Mouse (Mus musculus) urinary bladder, postnatal 14 days (tissue): ENCODE measurements at regions not wholly inside any gene's neighbourhood (a gene's known extent, or its start where the extent isn't known, plus 50 kb on each side); places are given as distances from the start of the nearest gene placed in this dataset.

Experiments used
- DNase-seq: peaks from one replicate; pipeline ENCODE4 v3.0.0; 2021; ENCODE audit warnings: low spot score

DNA sequence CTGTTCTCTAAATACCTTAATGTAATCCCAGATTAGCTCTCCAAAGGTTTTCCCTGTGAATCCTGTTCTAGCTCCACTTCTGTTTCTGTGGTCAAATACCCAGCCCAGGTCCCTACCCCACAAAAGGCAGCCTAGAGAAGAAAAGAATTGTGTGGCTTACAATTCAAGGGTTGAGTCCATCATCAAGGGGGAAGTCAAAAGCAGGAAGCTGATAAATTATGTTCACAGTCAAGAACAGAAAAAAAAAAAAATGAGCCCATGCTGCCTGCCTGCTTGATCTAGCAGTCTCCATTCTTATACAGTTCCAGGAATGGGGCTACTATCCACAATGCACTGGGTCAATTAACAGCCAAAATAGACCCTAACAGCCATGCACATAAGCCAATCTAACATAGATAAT, 285.7 kb downstream of the Actr3 start:
- no peak for DNase-seq

- DNase-seq, result no peak
Observed at GRCm38 (mm10) chr1:125123861-125124260, 311.7 kb downstream of the Actr3 start.

GRCm38 (mm10) chr1:125100596-125100995, 334.9 kb downstream of the Actr3 start:
- DNase-seq, result no peak

GRCm38 (mm10) chr1:125084906-125085305, 350.6 kb downstream of the Actr3 start:
- DNase-seq, result no peak

DNA sequence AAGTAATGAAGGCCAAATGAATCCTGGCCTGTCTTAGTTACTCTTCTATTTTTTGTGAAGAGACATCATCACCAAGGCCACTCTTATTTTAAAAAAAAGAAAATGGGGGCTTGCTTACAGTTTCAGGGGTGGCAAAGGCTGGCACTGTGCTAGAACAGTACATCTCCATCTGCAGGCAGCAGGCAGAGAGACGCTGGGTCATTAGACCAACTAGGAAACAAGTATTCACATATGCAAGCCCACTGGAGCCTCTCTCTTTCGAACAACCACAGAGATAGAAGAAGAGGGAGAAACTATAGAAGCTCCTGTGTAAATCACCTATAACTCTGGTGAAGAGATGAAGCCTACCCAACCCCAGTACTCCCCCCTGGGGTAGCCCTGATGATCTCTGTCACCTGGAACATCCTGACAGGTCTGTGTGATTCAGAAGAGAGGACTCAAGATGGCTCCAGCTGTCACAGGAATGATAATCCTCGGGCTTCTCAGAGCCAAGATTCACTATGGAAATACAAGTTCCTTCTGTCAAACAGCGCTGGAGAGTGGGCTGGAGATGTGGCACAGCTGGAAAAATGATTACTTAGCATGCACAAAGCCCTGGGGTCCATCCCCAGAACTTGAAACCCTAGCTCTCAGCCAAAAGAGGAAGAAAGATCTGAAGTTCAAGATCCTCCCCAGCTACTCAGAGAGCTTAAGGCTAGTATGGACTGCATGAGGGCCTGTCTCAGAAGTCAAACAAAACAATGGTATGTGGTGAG, 395.8 kb downstream of the Actr3 start:
- DNase-seq, result no peak

DNA sequence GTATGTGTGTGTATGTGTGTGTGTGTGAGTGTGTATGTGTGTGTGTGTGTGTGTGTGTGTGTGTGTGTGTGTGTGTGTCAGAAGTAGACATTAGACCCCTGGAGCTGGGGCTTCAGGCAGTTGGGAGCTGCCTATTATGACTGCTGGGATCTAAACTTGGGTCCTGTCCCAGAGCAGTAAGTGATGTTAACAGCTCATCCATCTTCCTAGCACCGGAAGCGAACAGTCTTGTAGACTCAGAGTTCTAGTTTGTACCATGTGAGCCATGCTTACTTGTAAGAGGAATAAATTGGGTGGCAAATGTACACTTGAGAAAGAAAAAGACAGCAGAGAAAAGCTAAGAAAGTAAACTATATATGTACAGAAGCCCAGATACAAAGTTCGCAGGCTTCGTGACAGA, 422.2 kb downstream of the Actr3 start:
- DNase-seq, result no peak

- DNase-seq, result no peak
Observed at GRCm38 (mm10) chr1:125011893-125012292, 423.6 kb downstream of the Actr3 start.

DNA sequence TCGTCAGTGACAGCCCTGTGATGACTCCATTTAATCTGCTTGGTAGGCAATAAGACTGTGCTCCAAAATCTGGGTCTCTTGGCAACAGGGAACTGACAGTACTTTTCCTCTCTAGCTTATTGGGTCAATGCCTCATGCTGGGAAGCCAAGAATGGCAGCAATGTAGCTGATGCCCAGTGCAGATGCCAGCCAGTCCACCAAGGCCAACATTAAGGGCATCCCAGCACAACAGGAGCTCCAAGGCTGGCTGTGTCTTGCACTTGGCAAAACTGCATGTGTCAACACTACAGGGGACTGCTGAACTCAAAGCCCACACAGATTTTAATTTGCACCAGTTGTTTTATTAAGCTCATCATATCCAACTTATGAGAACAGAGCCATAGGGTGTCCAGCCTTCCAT, 437.9 kb downstream of the Actr3 start:
- no peak for DNase-seq

DNA sequence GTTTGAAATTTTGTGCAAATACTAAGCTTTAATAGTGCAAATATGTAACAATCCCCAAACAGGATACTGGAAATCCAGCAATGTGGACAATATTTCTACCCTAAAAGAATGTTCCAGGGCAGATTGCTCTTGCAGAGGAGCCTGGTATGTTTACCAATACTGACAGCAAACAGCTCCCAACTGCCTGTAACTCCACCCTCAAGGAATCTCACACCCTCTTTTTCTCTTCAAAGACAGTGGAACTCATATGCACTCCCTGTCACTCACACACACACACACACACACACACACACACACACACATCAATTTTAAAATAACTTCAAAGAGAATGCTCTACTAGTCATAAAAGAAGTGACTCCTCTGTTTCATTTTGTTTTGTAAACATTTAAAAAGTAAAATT, 484.7 kb downstream of the Actr3 start:
- no peak for DNase-seq

DNA sequence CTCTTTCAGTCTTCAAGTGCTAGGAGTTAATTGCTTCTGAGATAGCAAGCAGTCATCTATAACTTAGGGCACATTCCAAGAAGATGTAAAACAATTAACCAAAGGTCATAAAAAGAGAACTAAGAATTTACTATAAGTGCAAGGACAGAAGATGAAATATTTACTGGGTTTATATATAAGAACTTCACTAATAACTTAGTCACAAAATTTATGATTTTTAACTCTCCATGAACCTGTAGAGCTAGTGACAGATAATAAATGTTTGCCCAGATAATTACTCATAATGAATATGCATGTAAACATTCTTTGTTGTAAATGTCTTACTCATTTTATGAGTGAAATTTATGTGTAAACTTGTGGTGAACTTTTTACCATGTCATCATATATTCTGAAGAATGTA, 531.2 kb downstream of the Actr3 start:
- DNase-seq, result no peak

DNA sequence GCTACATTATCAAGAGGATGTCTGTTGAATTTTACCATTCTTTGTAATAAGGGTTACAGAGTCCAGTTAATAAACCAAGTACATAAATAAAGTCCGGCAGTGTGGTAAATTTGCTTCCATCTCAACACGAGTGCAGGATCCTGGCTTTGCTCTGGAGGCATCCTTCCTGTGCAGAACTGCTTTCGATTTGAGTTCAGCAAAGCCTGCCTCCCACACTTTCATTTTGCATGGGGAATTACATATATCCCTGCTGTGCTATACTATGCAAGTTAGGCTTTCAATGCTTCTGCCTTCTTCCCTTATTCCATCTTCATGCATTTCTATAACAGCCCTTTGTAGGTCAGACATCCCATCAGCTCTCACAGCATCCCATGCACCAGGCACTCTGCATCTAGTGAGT, 564.4 kb downstream of the Actr3 start:
- DNase-seq, result no peak

DNA sequence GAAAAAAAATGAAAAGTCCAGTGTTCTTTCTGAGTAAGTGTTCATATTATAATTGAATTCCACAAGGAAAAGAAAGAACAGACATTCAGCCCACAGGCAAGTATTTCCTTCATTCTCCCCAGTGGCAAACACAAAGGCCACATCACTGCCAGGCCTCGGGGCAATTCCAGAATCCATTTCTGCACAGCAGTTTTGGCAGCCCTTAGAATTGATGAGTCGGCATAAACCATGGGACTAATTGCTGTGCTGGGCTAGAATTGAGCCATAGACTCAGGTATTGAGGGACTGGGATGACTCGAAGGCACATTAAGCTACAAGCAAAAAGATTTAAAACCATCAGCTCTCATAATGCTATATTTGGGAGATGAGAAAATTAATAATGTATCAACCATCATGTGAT, 569.3 kb downstream of the Actr3 start:
- no peak for DNase-seq

- DNase-seq, result peak; percentile 8
Observed at GRCm38 (mm10) chr1:124845681-124846080, 589.8 kb downstream of the Actr3 start.

GRCm38 (mm10) chr1:124825717-124826116, 609.8 kb downstream of the Actr3 start:
- DNase-seq, result no peak

DNA sequence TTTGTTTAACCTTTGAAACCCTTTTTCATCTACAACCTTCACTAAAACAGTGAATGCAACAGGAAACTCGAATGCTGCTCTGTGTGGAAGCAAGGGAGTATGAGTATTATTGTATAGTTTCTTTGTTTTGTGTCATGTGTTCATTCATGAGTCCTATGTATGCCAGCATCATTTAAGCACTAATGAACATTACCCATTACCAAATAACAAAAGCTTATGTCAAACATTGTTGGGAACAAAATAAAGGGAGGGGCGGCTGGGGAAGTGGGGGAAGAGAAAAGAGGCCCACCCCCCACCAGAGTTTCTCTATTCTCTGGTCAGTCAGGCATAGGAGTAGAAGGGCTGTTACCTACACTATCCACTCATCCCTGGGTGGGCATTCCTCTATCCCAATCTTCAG, 642.5 kb downstream of the Actr3 start:
- no peak for DNase-seq

DNA sequence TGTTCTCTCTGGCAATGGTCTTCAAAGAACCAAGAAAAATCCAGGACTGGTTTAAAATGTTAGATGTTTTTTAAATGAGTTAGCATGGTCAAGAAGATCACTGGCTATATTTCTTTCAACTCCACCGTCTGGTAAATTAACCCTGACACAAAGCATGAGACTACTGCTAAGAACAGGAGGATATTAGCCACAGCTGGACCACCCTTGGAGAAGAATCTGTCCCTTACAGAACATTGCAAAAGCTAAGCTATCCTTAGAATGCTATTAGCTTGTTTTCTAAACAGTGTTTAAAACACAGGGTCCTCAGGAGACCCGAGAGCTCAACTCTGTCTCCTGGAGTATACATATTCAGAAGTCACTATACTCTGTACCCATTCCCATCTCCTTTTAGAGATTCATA, 644.9 kb downstream of the Actr3 start:
- DNase-seq, result no peak

GRCm38 (mm10) chr1:124790130-124790529, 645.4 kb downstream of the Actr3 start:
- DNase-seq, result no peak

DNA sequence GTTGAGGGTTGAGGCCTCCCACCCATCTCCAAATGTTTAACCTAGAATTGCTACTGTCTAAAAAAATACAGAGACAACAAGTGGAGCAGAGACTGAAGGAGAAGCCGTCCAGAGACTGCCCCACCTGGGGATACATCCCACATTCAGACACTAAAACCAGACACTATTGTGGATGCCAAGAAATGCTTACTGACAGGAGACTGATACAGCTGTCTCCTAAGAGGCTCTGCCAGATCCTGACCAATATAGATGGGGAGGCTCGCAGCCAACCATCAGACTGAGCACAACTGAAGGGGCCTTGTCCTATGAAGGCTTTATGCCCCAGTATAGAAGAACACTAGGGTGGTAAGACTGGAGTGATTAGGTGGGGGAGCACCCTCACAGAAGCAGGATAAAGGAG, 652.5 kb downstream of the Actr3 start:
- DNase-seq, result no peak

- no peak for DNase-seq
Observed at GRCm38 (mm10) chr1:124777685-124778084, 657.8 kb downstream of the Actr3 start.

DNA sequence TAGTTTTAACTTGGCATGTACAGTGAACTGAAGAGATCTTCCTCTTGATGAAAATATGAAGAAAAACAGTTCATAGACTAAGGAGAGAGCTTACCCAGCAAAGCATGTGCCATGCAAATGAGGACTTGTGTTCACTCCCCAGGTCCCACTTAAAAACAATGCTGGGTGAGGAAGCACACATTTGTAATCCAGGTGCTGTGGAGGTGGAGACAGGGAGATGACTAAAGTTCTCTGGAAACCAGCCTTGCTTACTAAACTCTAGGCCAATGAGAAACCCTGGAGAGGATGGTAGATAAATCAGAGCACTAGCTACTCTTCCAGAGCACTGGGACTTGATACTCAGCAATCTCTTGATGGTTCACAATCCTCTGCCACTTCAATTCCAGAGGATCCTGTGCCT, 678.8 kb downstream of the Actr3 start:
- no peak for DNase-seq

DNA sequence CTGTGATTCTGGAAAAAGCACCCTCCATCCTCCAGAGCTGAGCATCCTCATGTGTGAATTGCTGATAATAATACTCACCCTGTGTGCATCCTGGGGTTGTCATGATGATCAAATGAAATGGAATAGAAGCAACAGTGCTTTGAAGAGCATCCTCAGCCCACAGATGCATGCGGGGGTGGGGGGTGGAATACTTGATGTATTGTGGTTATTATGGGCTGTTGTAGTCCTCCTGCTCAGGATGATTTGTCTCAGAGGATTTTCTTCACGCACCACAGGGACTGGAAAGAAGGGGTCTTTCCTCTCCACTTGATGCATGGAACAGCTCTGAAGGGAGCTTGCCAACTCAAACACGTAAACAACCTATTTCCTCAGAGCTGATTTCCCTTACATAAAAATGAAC, 694.4 kb upstream of the Dpp10 start:
- no peak for DNase-seq

DNA sequence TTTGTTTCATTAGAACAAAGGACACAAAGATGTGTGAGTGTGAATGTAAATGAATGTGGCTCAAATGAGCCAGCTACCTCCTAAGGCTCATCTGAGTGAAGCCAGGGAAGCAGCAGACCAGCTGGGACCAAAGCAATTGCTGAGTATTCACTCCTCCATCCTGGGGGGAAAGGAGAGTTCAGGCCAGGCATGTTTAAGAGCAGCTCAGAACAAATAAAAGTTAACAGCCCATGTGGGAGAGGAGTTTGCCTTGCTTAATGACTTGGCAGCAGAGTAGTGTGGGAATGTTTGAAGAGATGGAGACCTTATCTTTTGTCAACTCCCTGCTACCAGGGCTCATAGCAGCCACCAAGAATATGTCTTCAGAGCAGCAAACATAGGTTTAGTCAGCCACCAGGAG, 685.0 kb upstream of the Dpp10 start:
- no peak for DNase-seq

DNA sequence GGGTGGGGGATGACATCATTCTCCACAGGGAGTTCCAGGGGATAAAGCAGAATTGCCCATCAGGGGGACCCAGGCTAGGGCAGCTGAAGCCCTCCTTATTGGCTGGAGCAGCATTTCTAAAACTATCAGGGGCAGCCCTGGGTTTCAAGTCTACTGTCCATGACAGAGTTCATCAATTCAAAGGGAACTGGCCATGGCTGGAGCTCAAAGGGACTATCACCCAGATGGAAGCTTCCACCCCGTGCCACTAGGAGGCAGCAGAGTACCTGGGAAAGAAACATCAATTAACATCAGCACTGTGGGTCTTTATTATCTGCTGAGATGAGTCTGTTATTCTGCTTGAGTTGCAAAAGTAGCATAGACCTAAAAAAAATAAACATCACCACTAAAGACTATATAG, 672.7 kb upstream of the Dpp10 start:
- DNase-seq, result peak; percentile 66

DNA sequence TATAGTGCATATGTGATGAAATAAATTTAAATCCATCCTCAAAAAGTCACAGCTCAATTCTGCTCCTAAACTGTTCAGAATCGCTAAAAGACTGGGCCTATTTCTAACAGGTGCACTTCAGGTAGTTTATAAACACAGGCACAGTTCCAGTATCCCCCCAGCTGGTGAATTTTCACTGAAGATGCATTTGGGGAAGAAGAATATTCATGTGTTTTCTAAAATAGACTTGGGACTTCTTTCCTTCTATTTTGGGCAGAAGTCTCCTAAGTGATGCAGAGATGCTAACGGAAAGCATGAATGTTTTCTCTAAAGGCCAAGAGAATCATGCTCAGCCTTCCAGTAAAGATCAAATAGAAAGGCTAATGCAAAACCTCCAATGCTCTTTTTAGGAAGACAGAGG, 660.9 kb upstream of the Dpp10 start:
- DNase-seq, result no peak

DNA sequence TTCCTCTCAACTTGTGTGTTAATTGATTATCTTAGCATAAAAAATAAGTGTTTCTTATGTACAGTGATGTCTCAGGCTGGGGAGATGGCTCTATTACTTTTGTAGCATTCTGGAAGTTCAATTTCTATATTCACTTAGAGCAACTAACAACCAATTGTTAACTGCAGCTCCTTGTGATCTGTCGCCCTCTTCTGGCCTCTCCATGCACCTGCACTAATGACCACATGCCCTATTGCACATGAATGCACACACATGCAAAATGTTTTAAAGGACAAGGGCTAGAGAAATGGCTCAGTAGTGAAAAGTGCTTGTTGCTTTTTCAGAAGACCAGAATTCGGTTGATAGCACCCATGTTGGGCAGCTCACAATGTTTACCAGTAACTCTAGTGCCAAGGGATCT, 629.1 kb upstream of the Dpp10 start:
- no peak for DNase-seq
